Mouse (Mus musculus): Measurements from ENCODE around the gene Sf3b2. TPM values are rescaled to one million over a fixed set of nuclear protein-coding genes. Genes with fewer than 3 reads are reported as not detected.
"Not testable (repeated sequence)": the region's sequence is repeated elsewhere in the genome, so short reads cannot be mapped to it uniquely, and the experiment has no call there.

The Sf3b2 gene
- total RNA-seq, 2 experiments from 2014 or later: 188 to 203 TPM

GRCm38 (mm10) chr19:5274641-5275040, 20.6 kb downstream of the Sf3b2 start:
- intact Hi-C loops (cut with DNase I): loop anchor here (10.0 kb wide), 1 partner anchor 90 kb away; no protein-coding TSS in a partner anchor
- DNase-seq: no peak

DNA sequence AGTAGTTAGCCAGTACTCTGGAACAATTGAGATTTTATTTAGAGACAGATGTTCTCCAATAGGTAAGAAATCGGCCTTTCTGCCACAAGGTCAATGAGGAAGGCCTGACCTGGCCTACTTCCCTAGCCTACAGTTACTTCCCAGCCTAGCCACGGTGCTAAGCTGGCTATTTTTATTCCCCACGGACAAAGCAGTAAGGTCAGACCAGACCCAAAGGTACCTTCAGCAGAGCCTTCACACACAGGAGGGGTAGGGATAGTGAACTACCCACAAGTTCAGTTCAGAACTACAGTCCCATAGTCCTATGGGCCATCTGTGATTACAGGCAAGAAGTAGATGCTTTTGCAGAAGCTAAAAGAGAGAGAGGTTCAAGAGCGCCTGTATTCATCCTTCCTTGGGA, 21.3 kb downstream of the Sf3b2 start:
- no peak for DNase-seq
- intact Hi-C loops (cut with DNase I): loop anchor here (10.0 kb wide), 1 partner anchor 89 kb away; no protein-coding TSS in a partner anchor

DNA sequence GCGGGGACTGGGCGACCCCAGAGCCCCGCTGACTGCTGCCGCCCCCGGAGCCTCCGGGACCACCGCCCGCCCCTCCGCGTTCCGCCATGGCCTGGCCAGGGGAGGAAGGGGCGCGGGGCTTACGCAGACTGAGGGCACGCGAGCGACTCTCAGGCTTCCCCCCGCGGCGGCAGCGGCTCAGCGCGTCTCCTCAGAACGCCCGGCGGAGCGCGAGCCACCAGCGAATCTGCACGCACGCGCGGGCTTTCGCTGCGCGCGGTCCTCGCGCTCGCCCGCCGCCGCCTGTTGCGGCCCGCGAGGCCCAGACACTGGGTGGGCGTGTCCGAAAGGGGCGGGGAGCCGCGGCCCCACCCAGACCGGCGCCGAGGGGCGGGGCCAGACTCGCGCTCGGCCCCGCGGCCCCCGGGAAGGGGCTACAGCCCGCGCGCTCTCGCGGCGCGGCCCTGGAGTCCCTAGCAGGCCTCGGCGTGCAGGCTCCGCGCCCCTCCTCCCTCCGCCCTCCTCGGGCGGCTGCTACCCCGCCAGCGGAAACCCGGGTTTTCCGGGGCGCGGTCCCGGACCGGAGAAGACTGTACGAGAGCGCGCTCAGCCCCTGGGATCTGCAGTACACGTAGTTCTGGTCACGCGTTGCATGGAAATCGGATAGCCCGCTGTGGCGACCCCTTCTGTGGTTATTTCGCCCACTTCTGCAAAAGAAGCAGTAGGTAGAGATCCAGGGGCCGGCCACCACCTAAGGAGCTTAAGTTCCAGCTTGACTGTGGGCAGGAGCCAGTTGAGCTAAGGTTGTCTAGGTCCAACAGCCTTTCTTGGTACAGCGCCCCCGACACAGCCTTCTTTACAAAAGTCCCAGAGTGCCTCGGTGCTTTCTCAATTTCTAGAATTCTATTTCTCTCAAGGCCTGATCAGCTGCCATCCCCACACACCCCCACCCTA, 22.2 kb downstream of the Sf3b2 start, which contains the start of gene Pacs1:
Pacs1 (minus strand) TSS at position 319 of the 933 bp plus-strand sequence.
- intact Hi-C loops (cut with DNase I): loop anchor here (10.0 kb wide), 1 partner anchor 88 kb away; no protein-coding TSS in a partner anchor
- DNase-seq: peak; percentile 92

GRCm38 (mm10) chr19:5272326-5272795, 22.9 kb downstream of the Sf3b2 start:
- peak; percentile 62 for DNase-seq
- intact Hi-C loops (cut with DNase I): loop anchor here (10.0 kb wide), 1 partner anchor 88 kb away; no protein-coding TSS in a partner anchor

DNA sequence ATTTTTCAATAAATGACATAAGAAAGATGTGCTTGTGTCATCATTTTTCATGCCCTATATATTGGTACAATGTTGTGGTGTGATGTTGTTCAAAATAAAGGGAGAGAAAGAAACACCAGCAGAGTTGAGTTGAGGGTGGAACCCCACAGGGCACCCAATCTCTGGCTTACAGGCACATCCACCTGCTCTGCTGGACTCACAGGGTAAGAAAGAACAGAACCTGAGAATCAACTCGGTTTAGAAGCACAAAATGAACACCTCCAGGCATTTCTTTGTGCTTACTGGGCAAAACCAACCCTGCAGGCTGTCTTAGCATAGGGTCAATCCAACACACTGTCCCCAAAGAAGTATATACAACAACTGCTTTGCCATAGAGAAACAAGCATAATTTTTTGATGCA, 23.8 kb downstream of the Sf3b2 start:
- DNase-seq: no peak
- intact Hi-C loops (cut with DNase I): loop anchor here (10.0 kb wide), 1 partner anchor 87 kb away; no protein-coding TSS in a partner anchor

GRCm38 (mm10) chr19:5269392-5269791, 25.9 kb downstream of the Sf3b2 start:
- DNase-seq: no peak
- intact Hi-C loops (cut with DNase I): no loop called here

DNA sequence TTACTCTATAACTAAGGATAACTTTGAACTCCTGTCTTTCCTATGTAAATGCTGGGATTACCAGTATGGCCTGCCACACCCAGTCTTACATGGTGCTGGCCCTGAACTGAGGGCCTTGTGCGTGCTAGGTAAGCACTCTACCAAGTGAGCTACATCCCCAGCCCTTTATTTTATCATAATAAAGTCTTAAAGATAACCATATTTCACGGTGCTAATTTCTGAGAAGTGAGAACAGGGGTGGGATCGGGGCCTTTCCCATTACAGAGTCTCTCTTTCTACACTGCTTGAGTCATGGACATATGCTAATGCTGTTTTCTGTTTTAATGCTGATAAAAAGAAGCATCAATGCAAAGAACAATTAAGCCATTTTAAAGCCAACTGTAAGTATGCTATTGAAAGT, 26.4 kb downstream of the Sf3b2 start:
- intact Hi-C loops (cut with DNase I): no loop called here
- DNase-seq: no peak

DNA sequence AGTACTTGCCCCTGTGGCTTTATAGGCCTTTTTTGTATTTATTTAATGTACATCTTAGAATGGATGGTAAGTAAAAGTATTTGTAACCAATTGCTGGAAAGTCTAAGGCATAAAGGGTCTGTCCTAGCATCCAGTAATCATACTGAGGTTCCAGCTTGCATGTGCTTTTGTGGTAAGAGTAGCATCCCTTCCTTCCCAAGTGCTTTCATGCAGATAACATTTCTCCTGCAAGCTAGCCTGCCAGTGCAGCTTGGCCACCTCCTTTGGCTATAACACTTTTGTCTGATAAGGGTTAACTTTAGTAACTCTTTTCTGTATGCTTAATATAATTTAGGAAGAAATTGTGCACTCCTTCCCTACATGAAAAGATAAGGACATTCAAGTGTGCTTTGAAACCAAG, 27.2 kb downstream of the Sf3b2 start:
- DNase-seq: no peak
- intact Hi-C loops (cut with DNase I): no loop called here

- intact Hi-C loops (cut with DNase I): no loop called here
- no peak for DNase-seq
Observed at GRCm38 (mm10) chr19:5267015-5267414, 28.2 kb downstream of the Sf3b2 start.

GRCm38 (mm10) chr19:5257140-5257539, 38.1 kb downstream of the Sf3b2 start:
- intact Hi-C loops (cut with DNase I): no loop called here

GRCm38 (mm10) chr19:5236981-5237380, 58.3 kb downstream of the Sf3b2 start:
- intact Hi-C loops (cut with DNase I); DNase-seq: not testable (repeated sequence)

More at GRCm38 (mm10) chr19:5257140-5257539, 38.1 kb downstream of the Sf3b2 start:
- no peak for DNase-seq

DNA sequence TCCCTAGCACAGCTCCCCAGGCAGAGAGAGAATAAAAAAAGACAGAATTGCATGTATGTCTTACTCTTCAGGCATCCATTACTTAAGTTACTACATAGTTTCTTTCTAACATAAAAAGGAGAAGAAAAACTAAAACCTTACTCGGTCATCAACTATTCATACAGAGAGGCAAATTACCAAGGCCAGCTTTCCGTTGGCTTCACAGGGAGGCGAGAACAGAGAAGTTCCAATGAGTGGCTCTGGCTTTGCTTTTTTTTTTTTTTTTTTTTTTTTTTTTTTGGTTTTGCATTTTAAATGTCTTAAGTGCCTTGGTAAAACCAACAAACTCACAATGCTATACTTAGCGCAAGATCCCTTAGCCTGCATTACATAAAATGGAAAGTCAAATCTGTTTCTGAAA, 62.6 kb downstream of the Sf3b2 start:
- intact Hi-C loops (cut with DNase I): no loop called here
- DNase-seq: no peak

DNA sequence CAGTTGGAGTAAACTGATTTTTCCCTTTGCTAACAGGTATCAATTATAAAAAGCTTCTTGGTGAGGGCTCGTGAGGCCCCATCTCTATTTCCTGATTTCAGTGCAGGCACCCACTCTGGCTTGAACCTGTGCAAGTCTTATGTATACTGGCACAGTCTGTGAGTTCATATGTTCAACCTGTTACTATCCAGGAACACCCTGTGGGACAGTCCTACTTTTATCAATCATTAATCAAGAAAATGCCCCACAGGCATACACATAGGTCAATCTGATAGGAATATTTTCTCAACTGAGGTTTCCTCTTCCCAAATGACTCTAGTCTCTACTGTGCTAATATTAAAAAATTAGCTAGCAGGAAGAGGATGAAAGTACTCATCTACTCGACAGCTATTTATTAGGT, 65.1 kb downstream of the Sf3b2 start:
- intact Hi-C loops (cut with DNase I): no loop called here
- DNase-seq: no peak

- DNase-seq: no peak
- intact Hi-C loops (cut with DNase I): no loop called here
Observed at GRCm38 (mm10) chr19:5224624-5225023, 70.6 kb downstream of the Sf3b2 start.

DNA sequence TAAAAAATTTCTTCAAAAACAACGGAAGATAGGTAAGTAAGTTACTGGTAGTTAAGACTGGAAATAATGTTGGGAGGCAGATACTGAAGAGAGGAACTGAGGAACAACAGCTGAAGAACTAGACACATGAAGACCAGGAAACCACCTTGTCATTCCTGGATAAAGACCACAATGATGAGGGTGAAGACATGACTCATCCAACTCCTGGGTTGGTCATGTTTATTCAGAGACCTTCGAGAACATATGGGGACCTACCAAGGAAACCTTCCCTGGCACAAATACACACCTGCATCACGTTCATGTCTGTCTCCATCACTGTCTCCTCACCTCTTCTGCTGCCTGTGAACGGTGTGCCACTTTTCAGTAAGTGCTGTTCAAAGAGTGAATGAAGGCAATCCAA, 71.2 kb downstream of the Sf3b2 start:
- intact Hi-C loops (cut with DNase I): no loop called here
- no peak for DNase-seq

Other genes with a start within 250 kb of the Sf3b2 start
- 1 to 10 TPM; 3.9 to 7.1 TPM for gene Rin1, start 245.0 kb downstream of the Sf3b2 start, total RNA-seq (2021)
- gene Cd248, start 227.4 kb downstream of the Sf3b2 start, total RNA-seq (2021): 10 to 100 TPM; 14.2 TPM
- 10 to 100 TPM; 47.7 to 55.3 TPM for gene Tmem151a, start 209.9 kb downstream of the Sf3b2 start, total RNA-seq (2021)
- gene Yif1a, start 206.9 kb downstream of the Sf3b2 start, total RNA-seq (2021): 10 to 100 TPM; 22.0 to 24.4 TPM
- 100 to 1,000 TPM; 393 to 412 TPM for gene Cnih2, start 196.9 kb downstream of the Sf3b2 start, total RNA-seq (2021)
- gene Rab1b, start 188.4 kb downstream of the Sf3b2 start, total RNA-seq (2021): 100 to 1,000 TPM; 137 to 148 TPM
- gene Klc2, start 176.9 kb downstream of the Sf3b2 start, total RNA-seq (2021): 100 to 1,000 TPM; 155 to 159 TPM
- 10 to 100 TPM; 90.7 to 92.6 TPM for gene Pacs1, start 22.3 kb downstream of the Sf3b2 start, total RNA-seq (2021)
- 10 to 100 TPM; 60.0 to 60.3 TPM for gene Gal3st3, start 2.9 kb upstream of the Sf3b2 start, total RNA-seq (2021)
- gene Catsper1, start 40.3 kb upstream of the Sf3b2 start, total RNA-seq (2021): not detected
- 10 to 100 TPM in 1 of 2 experiments, 1 to 10 TPM in 1; 6.9 to 10.4 TPM for gene Cst6, start 54.1 kb upstream of the Sf3b2 start, total RNA-seq (2021)
- 10 to 100 TPM; 23.0 to 25.8 TPM for gene Eif1ad, start 71.3 kb upstream of the Sf3b2 start, total RNA-seq (2021)
- 100 to 1,000 TPM; 176 to 194 TPM for gene Banf1, start 71.7 kb upstream of the Sf3b2 start, total RNA-seq (2021)
- gene Sart1, start 93.2 kb upstream of the Sf3b2 start, total RNA-seq (2021): 100 to 1,000 TPM in 1 of 2 experiments, 10 to 100 TPM in 1; 84.2 to 101 TPM
- gene Tsga10ip, start 107.1 kb upstream of the Sf3b2 start, total RNA-seq (2021): not detected
- gene Drap1, start 129.5 kb upstream of the Sf3b2 start, total RNA-seq (2021): 100 to 1,000 TPM; 256 to 263 TPM
- gene AI837181, start 129.7 kb upstream of the Sf3b2 start, total RNA-seq (2021): 10 to 100 TPM; 49.9 to 51.7 TPM
- not detected for gene Fosl1, start 152.1 kb upstream of the Sf3b2 start, total RNA-seq (2021)
- 10 to 100 TPM; 20.8 to 21.6 TPM for gene Ccdc85b, start 162.4 kb upstream of the Sf3b2 start, total RNA-seq (2021)
- 100 to 1,000 TPM; 124 to 139 TPM for gene Fibp, start 165.2 kb upstream of the Sf3b2 start, total RNA-seq (2021)
- 1 to 10 TPM; 1.3 to 2.1 TPM for gene Ctsw, start 173.1 kb upstream of the Sf3b2 start, total RNA-seq (2021)
- gene Efemp2, start 178.5 kb upstream of the Sf3b2 start, total RNA-seq (2021): 10 to 100 TPM; 23.7 to 25.4 TPM
- 10 to 100 TPM; 40.2 to 43.7 TPM for gene Mus81, start 192.9 kb upstream of the Sf3b2 start, total RNA-seq (2021)
- 1,000 to 10,000 TPM; 2,142 to 2,227 TPM for gene Cfl1, start 195.0 kb upstream of the Sf3b2 start, total RNA-seq (2021)
- gene 1700020D05Rik, start 208.3 kb upstream of the Sf3b2 start, total RNA-seq (2021): 1 to 10 TPM; 9.3 to 9.6 TPM
- 10 to 100 TPM; 64.8 to 67.7 TPM for gene Snx32, start 215.1 kb upstream of the Sf3b2 start, total RNA-seq (2021)

All from left cerebral cortex, postnatal 4 days (tissue).